In genomic region chr11:85837648-85838423, GRCm38 (mm10) we compare ENCODE assay signal across 8 mouse cellular contexts. TPM values are rescaled to one million over a fixed set of nuclear protein-coding genes. Genes with fewer than 3 reads are reported as not detected.
DNase-seq lines count a peak whose midpoint lies in the region; ATAC-seq and TF ChIP-seq lines count a peak whose summit lies in the region.

No protein-coding gene starts in this region.

- no peak overlapping the region for H3K9ac ChIP-seq in hindbrain, embryonic 11.5 days (ENCODE audit: low read depth, low read length)
- peak overlapping the region; percentile 84 for H3K9ac ChIP-seq in lung, postnatal 0 days (replicated peaks; ENCODE audit: low read depth)

- H3K27me3 ChIP-seq in heart, embryonic 10.5 days (ENCODE audit: insufficient read depth, poor library complexity, severe bottlenecking): peaks cover 99% of the 10 kb centered on the region
- peaks cover 90% of the 10 kb centered on the region for H3K27me3 ChIP-seq in hindbrain, embryonic 11.5 days (ENCODE audit: control insufficient read depth, insufficient read depth, low read length)
- H3K27me3 ChIP-seq in lung, postnatal 0 days (replicated peaks; ENCODE audit: insufficient read depth, low read length): peaks cover 44% of the 10 kb centered on the region

- H3K4me3 ChIP-seq in heart, embryonic 10.5 days: peak overlapping the region; percentile 75
- H3K4me3 ChIP-seq in bone marrow macrophage, adult 2 months (ENCODE audit: insufficient read depth, low read length): 0 out of 2 replicates have a peak overlapping the region, but pooled peaks have one; percentile 6
- H3K4me3 ChIP-seq in hindbrain, embryonic 11.5 days (ENCODE audit: low read depth, low read length): peak overlapping the region; percentile 20
- H3K4me3 ChIP-seq in lung, postnatal 0 days (ENCODE audit: low read depth, low read length): peak overlapping the region; percentile 63

- H3K27ac ChIP-seq in heart, embryonic 10.5 days: peak overlapping the region; percentile 89
- H3K27ac ChIP-seq in bone marrow macrophage, adult 2 months (ENCODE audit: insufficient read depth, low read depth, low read length): no peak overlapping the region
- no peak overlapping the region for H3K27ac ChIP-seq in hindbrain, embryonic 11.5 days (ENCODE audit: low read depth, low read length)
- H3K27ac ChIP-seq in lung, postnatal 0 days (ENCODE audit: low read length): peak overlapping the region; percentile 97

- no peak for TF ChIP-seq EP300 in lung, postnatal 0 days (IDR thresholded peaks at IDR 0.05)

- DNase-seq in heart, embryonic 10.5 days (ENCODE audit: low spot score): no peak
- no peak for DNase-seq in heart, postnatal 14 days
- DNase-seq in hindbrain, embryonic 11.5 days (ENCODE audit: low spot score): peak; percentile 70
- DNase-seq in lung, postnatal 0 days (ENCODE audit: low spot score): peak; percentile 41
- DNase-seq in layer of hippocampus, postnatal 14 days (ENCODE audit: low spot score in 2 of 2): no peak
- no peak for DNase-seq in spleen, postnatal 36 days (ENCODE audit: low spot score in 2 of 2)

- TF ChIP-seq CTCF in bone marrow macrophage, adult 2 months (IDR thresholded peaks at IDR 0.05; ENCODE audit: low read depth, low read length): no peak
- TF ChIP-seq CTCF in lung, postnatal 0 days (IDR thresholded peaks at IDR 0.05): no peak

- peaks cover 65% of the 10 kb centered on the region for H3K4me1 ChIP-seq in heart, embryonic 10.5 days
- peaks cover 4% of the 10 kb centered on the region for H3K4me1 ChIP-seq in bone marrow macrophage, adult 2 months (ENCODE audit: control insufficient read depth, insufficient read depth, low read length)
- H3K4me1 ChIP-seq in hindbrain, embryonic 11.5 days (replicated peaks; ENCODE audit: control insufficient read depth, insufficient read depth, low read length): peaks cover 8% of the 10 kb centered on the region; the same call in 1 of the 2 replicates
- H3K4me1 ChIP-seq in lung, postnatal 0 days (ENCODE audit: insufficient read depth, low read depth, low read length): peaks cover 11% of the 10 kb centered on the region; the same call in 1 of the 2 replicates

- WGBS in heart, embryonic 10.5 days: under 1% methylated on average over 65 of the region's 67 CpGs
- under 1% methylated on average over 59 of the region's 67 CpGs for WGBS in hindbrain, embryonic 11.5 days
- WGBS in lung, postnatal 0 days: 4% methylated on average over 50 of the region's 67 CpGs

- H3K36me3 ChIP-seq in heart, embryonic 10.5 days: peaks cover 14% of the 10 kb centered on the region
- no peaks in the 10 kb centered on the region for H3K36me3 ChIP-seq in hindbrain, embryonic 11.5 days (ENCODE audit: control insufficient read depth, insufficient read depth, low read length)
- peaks cover 32% of the 10 kb centered on the region for H3K36me3 ChIP-seq in lung, postnatal 0 days (ENCODE audit: insufficient read depth, low read length)

- no peak for TF ChIP-seq POLR2A in bone marrow macrophage, adult 2 months (IDR thresholded peaks at IDR 0.05; ENCODE audit: borderline replicate concordance, low read depth, low read length)

- no peak for ATAC-seq in hindbrain, embryonic 11.5 days (ENCODE audit: low FRiP score)
- ATAC-seq in lung, postnatal 0 days: no peak
- no peak for ATAC-seq in CD4-positive, CD25-positive, alpha-beta regulatory T cell, adult 4 months

- intact Hi-C loops in heart, postnatal 14 days (cut with DNase I): no loop called here

- no peaks in the 10 kb centered on the region for H3K9me3 ChIP-seq in heart, embryonic 10.5 days
- H3K9me3 ChIP-seq in hindbrain, embryonic 11.5 days (ENCODE audit: control insufficient read depth, low read length): no peaks in the 10 kb centered on the region
- no peaks in the 10 kb centered on the region for H3K9me3 ChIP-seq in lung, postnatal 0 days (ENCODE audit: low read length)

- H3K4me2 ChIP-seq in hindbrain, embryonic 11.5 days (replicated peaks; ENCODE audit: low read depth, low read length): peak overlapping the region; percentile 25
- peak overlapping the region; percentile 80 for H3K4me2 ChIP-seq in lung, postnatal 0 days (replicated peaks; ENCODE audit: low read depth, low read length)

RNA-seq across cellular contexts. Expression of gene Tbx2, which starts 5.5 kb away (rescaled TPM):
- polyA plus RNA-seq in heart, embryonic 10.5 days (2016; fragmentation: Nextera tagmentation; extraction: Ambion mirVana): 2.5 and 7.6 TPM in 2 replicates
- total RNA-seq in heart, postnatal 14 days (2021): 10 to 100 TPM; 11.8 to 14.5 TPM
- 0.20 TPM in 1 of 2 replicates, not detected in the other for polyA plus RNA-seq in bone marrow macrophage, adult 2 months (2012; ENCODE audit: insufficient read depth, insufficient read length, missing spikeins)
- polyA plus RNA-seq in hindbrain, embryonic 11.5 days (2014; fragmentation: Nextera tagmentation; extraction: Ambion mirVana): 2.3 and 3.7 TPM in 2 replicates
- 43.6 and 49.6 TPM in 2 replicates for polyA plus RNA-seq in lung, postnatal 0 days (2015; fragmentation: Nextera tagmentation; extraction: Ambion mirVana)
- 1 to 10 TPM; 2.7 to 3.3 TPM for total RNA-seq in layer of hippocampus, postnatal 14 days (2021)
- polyA plus RNA-seq in CD4-positive, CD25-positive, alpha-beta regulatory T cell, adult 4 months (2017; shearing (Covaris generic)): not detected

RNA-seq across cellular contexts. Expression of gene Gm11444, which starts 12.3 kb away (rescaled TPM):
- not detected in 2 replicates for polyA plus RNA-seq in heart, embryonic 10.5 days (2016; fragmentation: Nextera tagmentation; extraction: Ambion mirVana)
- not detected for total RNA-seq in heart, postnatal 14 days (2021)
- not detected in 2 replicates for polyA plus RNA-seq in bone marrow macrophage, adult 2 months (2012; ENCODE audit: insufficient read depth, insufficient read length, missing spikeins)
- not detected in 2 replicates for polyA plus RNA-seq in hindbrain, embryonic 11.5 days (2014; fragmentation: Nextera tagmentation; extraction: Ambion mirVana)
- polyA plus RNA-seq in lung, postnatal 0 days (2015; fragmentation: Nextera tagmentation; extraction: Ambion mirVana): not detected in 2 replicates
- not detected for total RNA-seq in layer of hippocampus, postnatal 14 days (2021)
- under 1 TPM in 1 of 2 experiments, not detected in 1; 0.59 TPM for polyA plus RNA-seq in CD4-positive, CD25-positive, alpha-beta regulatory T cell, adult 4 months (2017; shearing (Covaris generic))

RNA-seq across cellular contexts. Expression of gene Tbx4, which starts 48.4 kb away (rescaled TPM):
- 0.80 and 4.1 TPM in 2 replicates for polyA plus RNA-seq in heart, embryonic 10.5 days (2016; fragmentation: Nextera tagmentation; extraction: Ambion mirVana)
- under 1 TPM in 1 of 2 experiments, not detected in 1; 0.14 TPM for total RNA-seq in heart, postnatal 14 days (2021)
- not detected in 2 replicates for polyA plus RNA-seq in bone marrow macrophage, adult 2 months (2012; ENCODE audit: insufficient read depth, insufficient read length, missing spikeins)
- polyA plus RNA-seq in hindbrain, embryonic 11.5 days (2014; fragmentation: Nextera tagmentation; extraction: Ambion mirVana): 0.08 and 0.13 TPM in 2 replicates
- polyA plus RNA-seq in lung, postnatal 0 days (2015; fragmentation: Nextera tagmentation; extraction: Ambion mirVana): 46.2 and 48.5 TPM in 2 replicates
- total RNA-seq in layer of hippocampus, postnatal 14 days (2021): under 1 TPM; 0.24 to 0.53 TPM
- not detected for polyA plus RNA-seq in CD4-positive, CD25-positive, alpha-beta regulatory T cell, adult 4 months (2017; shearing (Covaris generic))

Comparison
In these comparisons a context has a peak if more than half of its experiments do, and no peak if none do; other contexts are left out.
1. DNase-seq: peak in hindbrain, embryonic 11.5 days (single experiment) and lung, postnatal 0 days (single experiment); none in heart, embryonic 10.5 days (single experiment), heart, postnatal 14 days (0 of 2), layer of hippocampus, postnatal 14 days (0 of 2) and spleen, postnatal 36 days (0 of 2).
2. H3K27ac ChIP-seq: peak in heart, embryonic 10.5 days (single experiment) and lung, postnatal 0 days (single experiment); none in bone marrow macrophage, adult 2 months (single experiment) and hindbrain, embryonic 11.5 days (single experiment).
3. H3K4me3 ChIP-seq: peak in every context shown above with its lines; median percentile 75 in heart, embryonic 10.5 days; 63 in lung, postnatal 0 days; 20 in hindbrain, embryonic 11.5 days; 6 in bone marrow macrophage, adult 2 months.